Mouse (Mus musculus) liver, embryonic 14.5 days (tissue): ENCODE data around the gene Ttc32. TPM values are rescaled to one million over a fixed set of nuclear protein-coding genes. Genes with fewer than 3 reads are reported as not detected.
A peak's percentile ranks its signal among the peaks of the same experiment; 100 is the strongest.

Experiments used
- ATAC-seq: fragments of 200-750 bp; cut with Nextera tagmentation; 2 replicates; pipeline ENCODE4 v1.8.0; 2017; ENCODE audit warnings: moderate number of reproducible peaks, mild to moderate bottlenecking, moderate library complexity; ENCODE audit not compliant: insufficient read depth
- DNase-seq, 3 experiments: peaks; one replicate each; pipeline ENCODE4 v3.0.0-alpha.2; 2012 to 2013; ENCODE audit warnings: low read depth in 3 of 3, low spot score in 3 of 3
- H3K27ac ChIP-seq: fragments of 300-500 bp; sonication (generic); 2 replicates; pipeline ENCODE4 v1.5.1; 2014; ENCODE audit warnings: moderate library complexity, mild to moderate bottlenecking, control low read depth, inconsistent platforms
- H3K27me3 ChIP-seq: fragments of 300-500 bp; sonication (generic); 2 replicates; pipeline ENCODE4 v1.6.1; 2014; ENCODE audit warnings: mild to moderate bottlenecking, low read length, moderate library complexity; ENCODE audit not compliant: control insufficient read depth, insufficient read depth
- H3K36me3 ChIP-seq: fragments of 300-500 bp; sonication (generic); replicated peaks from 2 replicates; pipeline ENCODE4 v1.6.1; 2014; ENCODE audit warnings: low read depth; ENCODE audit not compliant: control insufficient read depth, insufficient read depth
- H3K4me1 ChIP-seq, 2 experiments: fragments of 200-500 bp in 1 of 2; fragments of 300-500 bp in 1 of 2; sonication (generic) in 1 of 2; replicated peaks; 2 replicates each; pipeline ENCODE4 v1.6.1; 2012 to 2014; ENCODE audit warnings: antibody characterized with exemption in 1 of 2, inconsistent platforms in 1 of 2, low read length in 1 of 2; ENCODE audit not compliant: control insufficient read depth in 2 of 2, insufficient read depth in 2 of 2
- H3K4me2 ChIP-seq: fragments of 300-500 bp; sonication (generic); 2 replicates; pipeline ENCODE4 v1.6.1; 2014; ENCODE audit warnings: low read depth, mild to moderate bottlenecking, control low read depth, moderate library complexity
- H3K4me3 ChIP-seq, 2 experiments: fragments of 200-500 bp in 1 of 2; fragments of 300-500 bp in 1 of 2; sonication (generic) in 1 of 2; 2 replicates each; pipeline ENCODE4 v1.5.1; 2012 to 2014; ENCODE audit warnings: low read depth in 2 of 2, low read length in 2 of 2, mild to moderate bottlenecking in 2 of 2, control low read depth in 1 of 2, inconsistent platforms in 1 of 2, moderate library complexity in 1 of 2; ENCODE audit not compliant: insufficient read depth in 1 of 2
- H3K9ac ChIP-seq: fragments of 300-500 bp; sonication (generic); replicated peaks from 2 replicates; pipeline ENCODE4 v1.6.1; 2014; ENCODE audit warnings: mild to moderate bottlenecking, control low read depth, moderate library complexity
- H3K9me3 ChIP-seq: fragments of 300-500 bp; sonication (generic); 2 replicates; pipeline ENCODE4 v1.6.1; 2016; ENCODE audit warnings: low read length, mixed read lengths; ENCODE audit not compliant: control insufficient read depth
- CTCF ChIP-seq: IDR thresholded peaks from 2 replicates; pipeline ENCODE4 v1.5.1; 2016; ENCODE audit warnings: antibody characterized with exemption, low read depth, control low read depth
- EP300 ChIP-seq: IDR thresholded peaks from 2 replicates; pipeline ENCODE4 v1.6.1; 2016; ENCODE audit warnings: antibody characterized with exemption, low read depth
- WGBS: fragments of 180-500 bp; shearing (Covaris S2); extraction: QIAGEN DNeasy Blood & Tissue Kit; methylation state at CpG from one replicate; pipeline ENCODE4 v1.1.7; 2014; ENCODE audit not compliant: insufficient replicate concordance; 5-methylcytosine and 5-hydroxymethylcytosine counted together
- polyA plus RNA-seq, 2 experiments: library from polyadenylated mRNA; depleted of rRNA in 1 of 2; stranded (reverse) in 1 of 2; unstranded in 1 of 2; fragments of >200 nt; fragmentation: Nextera tagmentation in 1 of 2; extraction: Ambion mirVana in 1 of 2; gene quantifications; 2 replicates each; pipeline versions ENCODE4 v1.2.1 to v1.2.3; 2012 to 2014

Gene Ttc32
- polyA plus RNA-seq (2012; rRNA removed) (3.7 and 6.0 TPM in 2 replicates), polyA plus RNA-seq (2014; fragmentation: Nextera tagmentation; extraction: Ambion mirVana) (13.9 and 14.1 TPM in 2 replicates)

GRCm38 (mm10) chr12:9029888-9030723 is at the start of gene Ttc32:
Ttc32 (plus strand) TSS chr12:9029997.
- ATAC-seq (peak; percentile 89), DNase-seq (peak; percentile 73 to 76 (median 75))
- H3K9ac ChIP-seq, result peak within 1 kb of the TSS; percentile 83
- no peaks in the 10 kb centered on the region for H3K9me3 ChIP-seq
- under 1% methylated on average over 69 of the region's 69 CpGs for WGBS
- H3K4me3 ChIP-seq, result peak within 1 kb of the TSS; percentile 54 to 65
- peak; percentile 47; the same call in 1 of the 2 replicates for TF ChIP-seq EP300
- TF ChIP-seq CTCF, result peak; percentile 23; the same call in 1 of the 2 replicates
- H3K4me2 ChIP-seq, result peak within 1 kb of the TSS; percentile 86
- H3K27me3 ChIP-seq, result no peaks in the 10 kb centered on the region
- peaks cover 2% of the 10 kb centered on the region in 2 experiments; a peak in 2 of 4 replicates for H3K4me1 ChIP-seq
- H3K27ac ChIP-seq, result peak within 1 kb of the TSS; percentile 82
- no peaks in the 10 kb centered on the region for H3K36me3 ChIP-seq

DNA sequence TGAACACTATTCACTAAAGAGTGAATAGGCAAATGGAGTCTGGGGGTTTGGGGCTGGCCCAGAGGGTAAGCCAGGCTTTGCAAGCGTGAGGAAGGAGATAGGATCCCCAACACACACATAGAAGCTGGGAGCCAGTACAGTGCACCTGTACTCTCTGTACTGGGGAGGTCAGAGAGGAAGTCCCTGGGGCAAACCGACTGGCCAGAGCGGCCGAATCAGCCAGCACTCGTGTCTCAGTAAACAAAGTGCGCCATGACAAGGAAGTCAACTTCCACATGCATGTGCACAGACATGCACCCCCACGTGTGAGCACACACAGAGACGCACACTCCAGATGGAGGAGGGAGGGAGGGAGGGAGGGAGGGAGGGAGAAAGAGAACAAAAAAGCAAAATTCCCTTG is 36.6 kb upstream of the Ttc32 start:
- Histone ChIP-seq H3K4me3 (no peak overlapping the region), H3K9me3 (no peaks in the 10 kb centered on the region), H3K4me2 (no peak overlapping the region), H3K36me3 (no peaks in the 10 kb centered on the region), H3K27ac (no peak overlapping the region), H3K27me3 (no peaks in the 10 kb centered on the region), H3K9ac (no peak overlapping the region), H3K4me1 (no peaks in the 10 kb centered on the region)
- TF ChIP-seq CTCF, result no peak
- no peak for TF ChIP-seq EP300
- no peak for DNase-seq
- ATAC-seq, result no peak
- WGBS, result 52% methylated on average over 8 of the region's 8 CpGs

DNA sequence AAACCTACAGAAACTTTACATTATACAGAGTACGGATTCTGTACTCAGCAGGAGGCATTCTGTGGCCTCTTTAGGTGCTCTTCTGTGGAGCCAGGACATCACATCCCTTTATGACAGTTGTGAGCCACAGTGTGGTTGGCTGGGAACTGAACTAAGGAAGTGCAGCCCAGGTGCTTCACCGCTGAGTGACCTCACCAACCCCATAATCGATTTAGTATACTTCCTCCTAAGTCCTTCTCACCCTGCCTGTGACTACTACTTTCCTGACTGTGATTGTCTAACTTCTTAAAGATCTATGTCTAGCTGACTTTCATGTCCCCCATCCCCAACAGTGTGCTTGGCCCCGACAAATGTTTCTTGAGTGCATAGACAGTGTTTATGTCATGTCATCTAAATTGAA is 31.5 kb upstream of the Ttc32 start:
- H3K27me3 ChIP-seq, result no peaks in the 10 kb centered on the region
- H3K9me3 ChIP-seq, result no peaks in the 10 kb centered on the region
- H3K4me3 ChIP-seq, result no peak overlapping the region
- H3K4me2 ChIP-seq, result no peak overlapping the region
- no peaks in the 10 kb centered on the region for H3K4me1 ChIP-seq
- no peaks in the 10 kb centered on the region for H3K36me3 ChIP-seq
- no peak overlapping the region for H3K9ac ChIP-seq
- WGBS, result 55% methylated on average over 4 of the region's 4 CpGs
- DNase-seq (no peak), ATAC-seq (no peak)
- H3K27ac ChIP-seq, result no peak overlapping the region
- TF ChIP-seq CTCF (no peak), EP300 (no peak)

GRCm38 (mm10) chr12:9002038-9002648 is 27.7 kb upstream of the Ttc32 start:
- TF ChIP-seq CTCF (peak; percentile 65), EP300 (no peak)
- ATAC-seq (no peak), DNase-seq (peak; percentile 28 to 43 (median 39))
- WGBS, result 13% methylated on average over 5 of the region's 5 CpGs
- H3K4me1 ChIP-seq, result no peaks in the 10 kb centered on the region
- H3K4me2 ChIP-seq, result no peak overlapping the region
- H3K27me3 ChIP-seq, result no peaks in the 10 kb centered on the region
- no peaks in the 10 kb centered on the region for H3K9me3 ChIP-seq
- no peak overlapping the region for H3K4me3 ChIP-seq
- no peak overlapping the region for H3K27ac ChIP-seq
- no peak overlapping the region for H3K9ac ChIP-seq
- H3K36me3 ChIP-seq, result no peaks in the 10 kb centered on the region

- Histone ChIP-seq H3K4me2 (no peak overlapping the region), H3K4me3 (no peak overlapping the region)
- 30% methylated on average over 4 of the region's 4 CpGs for WGBS
Observed at GRCm38 (mm10) chr12:9007146-9007545, 22.7 kb upstream of the Ttc32 start.

More at GRCm38 (mm10) chr12:9007146-9007545, 22.7 kb upstream of the Ttc32 start:
- ATAC-seq (no peak), DNase-seq (no peak)
- no peak overlapping the region for H3K9ac ChIP-seq
- H3K27ac ChIP-seq, result no peak overlapping the region
- TF ChIP-seq CTCF (no peak), EP300 (no peak)
- no peaks in the 10 kb centered on the region for H3K36me3 ChIP-seq
- no peaks in the 10 kb centered on the region for H3K4me1 ChIP-seq
- H3K9me3 ChIP-seq, result no peaks in the 10 kb centered on the region
- no peaks in the 10 kb centered on the region for H3K27me3 ChIP-seq
